Mouse (Mus musculus) c-Kit-positive CD71-positive TER-119-positive erythroid progenitor cells, embryonic 14.5 days (primary cell): ENCODE results near the gene Styx.

Source experiments
- DNase-seq: peaks from one replicate; pipeline ENCODE4 v3.0.0-alpha.2; 2013; ENCODE audit warnings: low spot score

The Styx gene

GRCm38 (mm10) chr14:45350931-45351859 lies at the start of gene Styx:
TSS of gene Styx (plus strand) at chr14:45351093.
- peak; percentile 89 for DNase-seq

- no peak for DNase-seq
Observed at GRCm38 (mm10) chr14:45303939-45304338, 47.0 kb upstream of the Styx start.

DNA sequence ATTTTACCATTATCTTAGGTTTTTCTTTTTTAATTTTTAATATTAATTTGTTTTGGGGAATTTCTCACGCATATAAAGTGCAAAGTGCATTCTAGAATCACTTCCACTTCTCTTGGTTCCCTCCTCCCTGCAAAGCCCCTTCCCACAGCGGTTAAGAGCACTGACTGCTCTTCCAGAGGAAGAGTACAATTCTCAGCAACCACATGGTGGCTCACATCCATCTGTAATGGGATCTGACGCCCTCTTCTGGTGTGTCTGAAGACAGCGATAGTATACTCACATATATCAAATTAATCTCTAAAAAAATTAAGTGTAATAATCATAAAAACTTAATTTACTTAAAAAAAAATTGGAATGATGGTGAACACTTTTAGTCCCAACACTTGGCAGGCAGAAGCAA lies 46.5 kb upstream of the Styx start:
- DNase-seq = no peak

DNA sequence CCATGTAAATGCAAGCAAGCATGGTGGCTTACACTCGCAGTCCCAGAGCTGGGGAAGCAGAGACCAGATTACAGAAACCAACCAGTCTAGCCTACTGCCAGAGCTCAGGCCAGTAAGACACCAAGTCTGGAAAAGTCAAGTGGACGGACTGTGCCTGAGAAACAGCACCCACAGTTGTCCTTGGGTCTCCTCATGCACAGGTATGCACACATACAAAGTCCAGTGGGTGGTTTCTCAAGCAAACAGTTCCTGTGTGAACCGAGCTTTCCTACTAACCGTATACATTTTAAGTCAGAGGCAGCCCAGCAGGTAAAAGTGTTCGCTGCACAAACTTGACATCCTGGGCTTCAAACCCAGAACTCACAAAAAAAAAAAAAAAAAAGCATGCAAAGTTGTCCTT lies 45.0 kb upstream of the Styx start:
- DNase-seq = no peak

DNA sequence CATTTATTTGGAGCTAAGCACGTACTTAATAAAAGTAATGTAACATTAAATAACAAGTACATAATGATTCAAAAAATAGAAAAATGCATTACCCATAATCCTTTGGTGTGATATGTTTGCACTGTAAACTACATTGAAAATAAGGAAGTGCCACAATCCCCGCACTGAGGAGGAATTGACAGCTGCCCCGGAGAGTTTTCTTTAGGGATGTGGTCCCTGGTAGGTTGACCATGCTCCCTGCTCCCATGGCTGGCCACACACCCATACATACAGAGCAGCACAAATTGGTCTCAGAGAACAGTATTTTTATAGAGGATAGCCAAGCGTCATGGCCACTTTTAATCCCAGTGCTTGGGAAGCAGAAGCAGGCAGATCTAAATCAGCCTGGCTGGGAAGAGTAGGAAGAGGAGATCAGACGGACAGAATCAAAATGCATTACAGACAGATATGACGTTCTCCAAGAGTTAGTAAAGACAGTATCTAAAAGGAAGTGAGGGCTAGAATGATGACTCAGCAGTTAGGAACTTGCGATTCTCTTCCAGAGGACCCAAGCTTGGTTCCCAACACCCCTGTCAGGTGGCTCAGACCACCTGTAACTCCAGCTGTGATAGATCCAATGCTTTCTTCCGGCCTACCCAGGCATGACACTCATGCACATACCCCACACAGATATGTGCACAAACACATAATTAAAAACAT lies 43.1 kb upstream of the Styx start:
- no peak for DNase-seq

- DNase-seq = no peak
Observed at GRCm38 (mm10) chr14:45309646-45310045, 41.2 kb upstream of the Styx start.

DNA sequence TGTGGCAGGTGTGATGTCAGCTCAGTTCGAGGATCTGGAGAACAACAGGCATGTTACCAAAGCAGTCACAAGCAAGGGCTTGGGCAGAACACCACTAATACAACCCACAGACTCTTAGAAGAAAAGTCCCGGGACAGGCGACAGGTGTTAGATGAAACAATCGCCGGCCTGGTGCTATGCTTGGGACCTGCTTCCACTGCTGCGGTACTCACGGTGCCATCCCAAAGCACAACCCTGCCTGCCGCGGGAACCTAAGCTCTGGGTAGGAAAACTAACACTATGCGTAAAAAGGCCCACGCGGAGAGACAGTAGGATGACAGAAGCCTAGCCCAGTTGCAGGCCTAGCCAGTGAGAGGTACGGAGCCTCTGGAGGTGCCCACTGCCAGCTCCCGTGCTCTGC lies 40.8 kb upstream of the Styx start:
- DNase-seq = no peak

DNA sequence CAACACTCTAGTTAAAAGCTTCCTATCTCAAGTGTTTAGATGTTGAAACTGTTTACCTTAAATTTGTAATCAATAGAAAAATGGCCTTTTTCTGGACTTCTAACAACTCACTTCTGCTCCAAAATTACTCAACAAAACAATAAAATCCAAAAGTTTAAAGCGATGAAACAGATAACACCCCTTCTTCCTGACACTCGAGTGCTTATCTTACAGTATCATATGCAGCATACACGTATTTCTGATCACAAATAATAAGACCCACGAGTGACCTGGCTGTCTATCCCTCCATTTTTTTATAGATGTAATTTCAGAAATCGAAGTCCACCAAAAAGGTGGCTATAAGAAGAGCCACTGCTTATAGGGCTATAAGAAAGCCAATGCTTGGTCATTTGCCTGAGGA lies 34.0 kb upstream of the Styx start:
- no peak for DNase-seq

- DNase-seq = no peak
Observed at GRCm38 (mm10) chr14:45317921-45318411, 32.9 kb upstream of the Styx start.

DNA sequence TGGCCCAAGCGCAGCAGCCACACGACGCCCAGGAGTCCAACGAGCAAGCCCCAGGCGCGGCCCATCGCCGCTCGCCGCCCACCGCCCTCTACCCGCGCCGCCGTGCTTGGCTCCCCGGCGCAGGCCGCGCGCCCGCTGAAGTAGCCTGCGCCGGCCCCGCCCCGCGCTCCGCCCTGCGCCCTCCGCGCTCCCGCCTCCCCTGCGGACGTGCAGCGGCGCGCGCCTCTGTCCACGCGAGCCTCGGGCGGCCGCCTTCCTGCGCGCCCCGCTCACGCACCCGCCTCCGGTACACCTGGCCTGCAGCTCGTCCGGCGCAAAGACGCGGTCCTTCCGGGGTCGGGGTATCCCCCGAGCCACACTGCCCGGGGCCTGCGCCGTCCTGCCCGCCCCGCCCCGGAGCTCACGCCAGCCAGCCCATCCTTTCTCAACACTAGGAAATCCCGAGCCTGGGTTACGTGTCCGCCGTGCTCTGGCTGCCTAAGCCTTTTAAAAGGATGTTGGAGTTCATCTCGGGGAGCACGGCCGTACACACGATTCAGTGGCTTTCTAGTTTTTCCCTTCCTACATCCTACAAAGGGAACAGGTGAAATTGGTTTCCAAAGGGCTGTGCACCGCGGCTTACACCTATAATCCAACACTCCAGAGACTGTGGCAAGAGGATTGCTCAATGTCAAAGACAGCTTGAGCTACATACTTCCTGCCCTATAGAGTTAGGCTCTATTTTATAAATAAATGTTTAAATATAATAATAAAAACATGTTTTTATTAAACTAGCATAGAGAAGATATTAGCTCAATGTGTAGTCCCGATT lies 32.3 kb upstream of the Styx start, which contains the start of gene Ero1l:
TSS of gene Ero1l (minus strand) at position 346 of the 811 bp plus-strand sequence.
- peak; percentile 64 for DNase-seq

- peak; percentile 70 for DNase-seq
Observed at GRCm38 (mm10) chr14:45319237-45319610, 31.7 kb upstream of the Styx start.

DNA sequence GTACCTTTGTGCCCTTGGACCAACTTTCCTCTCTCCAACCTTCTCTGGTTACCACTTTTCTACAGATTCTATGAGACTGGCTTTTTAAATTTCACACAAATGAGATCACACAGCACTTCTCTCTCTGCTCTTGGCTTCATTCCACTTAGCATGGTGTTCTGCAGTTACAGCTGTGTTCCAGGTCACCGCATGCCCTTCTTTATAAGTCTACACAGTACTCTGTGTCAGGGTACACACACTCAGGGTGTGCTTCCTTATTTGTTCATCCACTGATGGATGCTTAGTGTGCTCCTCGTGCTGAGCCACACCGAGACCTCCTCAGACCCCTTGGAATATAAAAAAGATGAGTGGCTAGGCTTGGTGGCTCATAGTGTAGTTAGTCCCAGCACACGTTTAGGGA lies 30.8 kb upstream of the Styx start:
- DNase-seq = no peak

- DNase-seq = no peak
Observed at GRCm38 (mm10) chr14:45321067-45321466, 29.8 kb upstream of the Styx start.

DNA sequence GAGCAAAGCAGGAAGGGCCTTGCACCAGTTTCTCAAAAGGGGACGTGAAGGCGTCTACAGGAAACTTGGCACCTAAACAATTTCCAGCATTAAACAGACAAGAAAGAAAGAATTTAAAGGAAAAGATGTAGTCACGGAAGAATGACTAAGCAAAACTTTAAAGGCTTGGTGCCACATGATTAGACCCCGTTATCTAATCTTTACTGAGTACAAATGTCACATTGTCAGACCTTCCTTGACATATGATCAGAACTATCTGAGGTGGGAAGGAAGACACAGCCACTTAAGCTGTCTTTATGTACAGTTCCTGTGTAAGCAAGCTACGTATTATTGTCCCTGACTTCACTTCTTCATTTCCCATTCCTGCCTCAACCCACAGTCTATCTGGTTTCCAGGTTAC lies 29.3 kb upstream of the Styx start:
- DNase-seq = peak; percentile 82

DNA sequence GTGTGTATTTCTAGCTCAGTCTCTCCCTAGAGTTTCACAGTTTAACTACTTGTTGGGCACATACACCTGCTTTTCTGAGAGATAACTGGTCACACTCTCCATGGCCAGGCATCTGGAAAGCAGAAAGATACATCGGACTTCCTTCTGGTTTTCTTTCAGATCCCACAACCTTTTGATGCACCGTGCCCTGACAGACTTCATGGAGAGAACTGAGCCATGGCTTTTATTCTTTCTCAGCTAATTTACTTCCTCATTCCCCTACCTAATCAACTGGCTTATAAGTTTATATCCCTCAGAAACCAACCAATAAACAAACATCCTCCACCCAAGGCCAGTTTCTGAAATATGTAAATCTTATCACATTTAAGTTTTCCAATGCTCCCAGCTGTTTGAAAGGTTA lies 28.4 kb upstream of the Styx start:
- no peak for DNase-seq

DNA sequence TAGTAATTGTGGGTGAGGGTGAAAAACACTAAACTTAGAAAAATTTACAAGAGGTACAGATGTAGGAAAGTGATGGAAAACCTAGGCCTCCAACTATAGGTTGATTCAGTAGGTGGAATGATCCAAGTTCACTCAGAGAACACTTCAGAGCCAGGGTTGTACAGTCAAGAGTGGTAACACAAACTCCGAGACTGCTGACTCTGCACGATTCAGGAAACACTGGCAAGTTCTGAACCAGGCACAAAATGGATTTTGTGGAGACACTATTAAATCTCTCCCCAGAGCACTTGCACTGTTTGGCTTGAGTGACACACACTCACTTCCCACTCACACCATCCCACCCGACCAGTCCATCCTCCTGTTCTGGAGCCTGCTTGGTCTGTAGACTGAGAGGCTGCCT lies 27.6 kb upstream of the Styx start:
- no peak for DNase-seq

- DNase-seq = no peak
Observed at GRCm38 (mm10) chr14:45325471-45325870, 25.4 kb upstream of the Styx start.

- DNase-seq = no peak
Observed at GRCm38 (mm10) chr14:45328072-45328713, 22.7 kb upstream of the Styx start.

DNA sequence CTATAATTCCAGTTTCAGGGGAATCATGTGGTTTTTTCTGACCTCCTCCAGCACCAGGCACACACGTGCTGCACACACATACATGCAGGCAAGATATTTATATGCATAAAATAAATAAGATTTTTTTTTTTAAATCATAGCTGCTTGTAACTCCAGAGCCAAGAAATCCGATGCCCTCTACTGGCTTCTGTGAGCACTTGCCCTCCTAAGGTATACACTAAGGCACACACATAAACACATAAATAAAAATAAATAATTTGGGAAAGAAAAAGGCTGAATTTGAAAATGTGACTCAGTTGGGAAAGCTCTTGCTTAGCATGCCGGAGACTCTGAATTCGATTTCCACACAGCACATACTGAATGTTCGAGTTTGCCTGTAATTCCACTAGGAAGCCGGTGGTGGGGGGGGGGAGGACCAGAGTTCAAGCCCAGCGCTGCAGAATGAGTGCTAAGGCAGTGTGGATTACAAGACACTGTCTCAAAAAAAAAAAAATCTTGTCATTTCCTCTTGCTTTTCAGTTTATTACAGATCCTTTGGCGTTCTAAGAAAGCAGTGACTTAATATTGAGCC lies 21.8 kb upstream of the Styx start:
- peak; percentile 50 for DNase-seq

DNA sequence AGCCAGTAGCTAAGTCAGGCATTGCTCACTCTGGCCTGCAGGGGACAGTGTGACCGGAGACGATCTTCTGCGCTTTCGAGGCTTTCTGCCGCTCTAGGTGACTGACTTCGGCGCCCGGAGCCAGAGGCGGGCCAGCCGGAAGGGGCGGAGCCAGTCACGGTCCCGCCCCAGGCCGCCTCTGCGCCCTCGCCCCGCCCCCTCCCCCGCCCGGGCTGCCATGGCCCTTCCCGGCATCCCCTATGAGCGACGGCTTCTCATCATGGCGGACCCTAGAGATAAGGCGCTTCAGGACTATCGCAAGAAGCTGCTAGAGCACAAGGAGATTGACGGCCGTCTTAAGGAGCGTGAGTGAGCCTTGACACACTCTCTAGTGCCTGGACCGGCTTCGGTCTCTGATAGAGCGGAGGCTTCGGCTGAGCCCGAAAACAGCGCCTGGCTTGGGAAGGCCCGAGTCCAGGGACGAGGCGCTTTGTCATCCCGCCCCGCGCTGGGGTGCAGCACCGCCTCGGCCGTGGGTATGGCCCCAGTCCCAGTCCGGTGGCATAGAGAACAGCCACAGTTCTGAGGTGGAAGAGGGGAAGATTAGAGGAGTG lies 21.2 kb upstream of the Styx start, which contains the start of gene Psmc6:
TSS of gene Psmc6 (plus strand) at position 200 of the 593 bp plus-strand sequence.
- peak; percentile 92 for DNase-seq
